Comparison of ENCODE assay signal across 8 mouse cellular contexts in genomic region chr19:12011560-12012556, GRCm38 (mm10). TPM values are rescaled to one million over a fixed set of nuclear protein-coding genes. Genes with fewer than 3 reads are reported as not detected.
A peak's percentile ranks its signal among the peaks of the same experiment; 100 is the strongest.
DNase-seq lines count a peak whose midpoint lies in the region; ATAC-seq and TF ChIP-seq lines count a peak whose summit lies in the region.

No protein-coding gene starts in this region.

- WGBS in hindbrain, embryonic 12.5 days, result under 1% methylated on average over 49 of the region's 49 CpGs
- under 1% methylated on average over 49 of the region's 49 CpGs for WGBS in lung, postnatal 0 days

- no peaks in the 10 kb centered on the region for H3K27me3 ChIP-seq in hindbrain, embryonic 12.5 days
- no peaks in the 10 kb centered on the region for H3K27me3 ChIP-seq in lung, postnatal 0 days (replicated peaks; ENCODE audit: insufficient read depth, low read length)

- H3K4me2 ChIP-seq in hindbrain, embryonic 12.5 days (replicated peaks), result peak overlapping the region; percentile 59
- H3K4me2 ChIP-seq in lung, postnatal 0 days (replicated peaks; ENCODE audit: low read depth, low read length), result peak overlapping the region; percentile 67

- peak; percentile 55; the same call in 1 of the 2 replicates for TF ChIP-seq EP300 in lung, postnatal 0 days (IDR thresholded peaks at IDR 0.05)

- no peak overlapping the region for H3K9ac ChIP-seq in hindbrain, embryonic 12.5 days
- H3K9ac ChIP-seq in lung, postnatal 0 days (replicated peaks; ENCODE audit: low read depth), result peak overlapping the region; percentile 41

- H3K4me3 ChIP-seq in hindbrain, embryonic 12.5 days, result peak overlapping the region; percentile 59
- peak overlapping the region; percentile 58 for H3K4me3 ChIP-seq in lung, postnatal 0 days (ENCODE audit: low read depth, low read length)

- H3K27ac ChIP-seq in hindbrain, embryonic 12.5 days, result peak overlapping the region; percentile 70
- peak overlapping the region; percentile 85 for H3K27ac ChIP-seq in lung, postnatal 0 days (ENCODE audit: low read length)

- no peaks in the 10 kb centered on the region for H3K9me3 ChIP-seq in hindbrain, embryonic 12.5 days (replicated peaks)
- no peaks in the 10 kb centered on the region for H3K9me3 ChIP-seq in lung, postnatal 0 days (ENCODE audit: low read length)

- peak; percentile 99 for DNase-seq in NIH3T3 (ENCODE audit: low read depth)
- DNase-seq in cerebellum, postnatal 10 days, result peak; percentile 93
- DNase-seq in frontal cortex, postnatal 10 days (ENCODE audit: low spot score in 2 of 2), result peak; percentile 76 to 85
- DNase-seq in layer of hippocampus, postnatal 10 days (ENCODE audit: low spot score in 2 of 2), result peak; percentile 88 to 90
- peak; percentile 93 for DNase-seq in lung, postnatal 0 days (ENCODE audit: low spot score)
- DNase-seq in ovary, postnatal 10 days (ENCODE audit: low spot score), result peak; percentile 74
- peak; percentile 94 for DNase-seq in thymus, postnatal 0 days (ENCODE audit: low spot score)

- H3K4me1 ChIP-seq in hindbrain, embryonic 12.5 days, result peaks cover 6% of the 10 kb centered on the region; the same call in 1 of the 2 replicates
- H3K4me1 ChIP-seq in lung, postnatal 0 days (ENCODE audit: insufficient read depth, low read depth, low read length), result peaks cover 4% of the 10 kb centered on the region; the same call in 1 of the 2 replicates

- no peaks in the 10 kb centered on the region for H3K36me3 ChIP-seq in hindbrain, embryonic 12.5 days
- no peaks in the 10 kb centered on the region for H3K36me3 ChIP-seq in lung, postnatal 0 days (ENCODE audit: insufficient read depth, low read length)

- peak; percentile 79 for TF ChIP-seq CTCF in lung, postnatal 0 days (IDR thresholded peaks at IDR 0.05)

- ATAC-seq in hindbrain, embryonic 12.5 days (ENCODE audit: low FRiP score), result peak; percentile 82
- ATAC-seq in lung, postnatal 0 days, result peak; percentile 80

RNA-seq across cellular contexts. Expression of gene Olfr1423, which starts 29.3 kb away (rescaled TPM):
- 0.04 TPM in 1 of 2 replicates, not detected in the other for polyA plus RNA-seq in hindbrain, embryonic 12.5 days (2016; fragmentation: Nextera tagmentation; extraction: Ambion mirVana)
- not detected for total RNA-seq in layer of hippocampus, postnatal 10 days (2021)
- not detected in 2 replicates for polyA plus RNA-seq in lung, postnatal 0 days (2015; fragmentation: Nextera tagmentation; extraction: Ambion mirVana)
- not detected in 2 replicates for polyA plus RNA-seq in thymus, postnatal 0 days (2015; fragmentation: Nextera tagmentation; extraction: Ambion mirVana)

RNA-seq across cellular contexts. Expression of gene Osbp, which starts 46.1 kb away (rescaled TPM):
- 5.4 and 5.5 TPM in 2 replicates for polyA plus RNA-seq in hindbrain, embryonic 12.5 days (2016; fragmentation: Nextera tagmentation; extraction: Ambion mirVana)
- total RNA-seq in layer of hippocampus, postnatal 10 days (2021), result 10 to 100 TPM; 54.2 to 56.3 TPM
- 4.6 and 5.2 TPM in 2 replicates for polyA plus RNA-seq in lung, postnatal 0 days (2015; fragmentation: Nextera tagmentation; extraction: Ambion mirVana)
- polyA plus RNA-seq in thymus, postnatal 0 days (2015; fragmentation: Nextera tagmentation; extraction: Ambion mirVana), result 5.4 and 6.5 TPM in 2 replicates

RNA-seq across cellular contexts. Expression of gene Olfr1424, which starts 50.6 kb away (rescaled TPM):
- polyA plus RNA-seq in hindbrain, embryonic 12.5 days (2016; fragmentation: Nextera tagmentation; extraction: Ambion mirVana), result not detected in 2 replicates
- total RNA-seq in layer of hippocampus, postnatal 10 days (2021), result not detected
- not detected in 2 replicates for polyA plus RNA-seq in lung, postnatal 0 days (2015; fragmentation: Nextera tagmentation; extraction: Ambion mirVana)
- polyA plus RNA-seq in thymus, postnatal 0 days (2015; fragmentation: Nextera tagmentation; extraction: Ambion mirVana), result not detected in 2 replicates

Comparison
In these comparisons a context has a peak if more than half of its experiments do, and no peak if none do; other contexts are left out.
1. Peak in every context shown above with its lines: DNase-seq, ATAC-seq, H3K4me3 ChIP-seq and H3K27ac ChIP-seq.